Mouse (Mus musculus): ENCODE data around the gene Nop9.

DNA sequence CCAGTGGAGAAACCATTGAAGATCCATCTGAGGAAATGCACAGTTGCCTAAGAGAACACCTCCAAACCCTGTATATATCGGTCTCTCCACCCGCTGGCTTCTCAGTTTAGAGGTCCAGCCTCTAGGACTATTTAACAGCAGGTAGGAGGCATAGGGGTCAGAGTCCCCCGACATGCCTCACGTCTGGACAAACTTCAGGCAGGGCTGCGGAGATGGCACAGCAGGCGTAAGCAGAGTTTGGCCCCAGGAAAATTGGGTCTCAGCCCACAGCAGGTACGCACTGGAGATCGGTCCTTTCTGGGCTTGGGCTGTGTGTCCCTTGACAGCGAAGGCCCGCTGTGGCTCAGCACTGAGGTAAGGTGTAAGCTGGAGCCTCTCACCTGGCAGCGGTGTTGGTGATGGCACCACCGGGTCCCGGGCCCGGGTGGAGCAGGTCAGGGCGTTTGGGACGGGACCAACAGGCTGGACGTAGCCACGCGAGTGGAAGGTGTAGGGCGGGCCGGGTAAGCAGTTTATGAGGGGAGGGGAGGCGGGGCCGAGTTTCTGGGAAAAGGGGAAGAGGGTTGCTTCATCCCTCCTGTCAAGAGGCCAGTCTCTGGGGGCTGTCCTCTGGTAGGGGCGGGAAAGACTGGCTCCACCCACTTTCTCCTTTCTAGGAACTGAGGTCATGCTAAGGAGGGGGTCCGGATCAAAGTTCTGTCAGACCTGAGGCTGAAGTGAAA is 32.3 kb upstream of the Nop9 start:
- no peak for TF ChIP-seq CTCF (IDR thresholded peaks at IDR 0.05; ENCODE audit: low read depth)
- no peak for TF ChIP-seq EP300 (IDR thresholded peaks at IDR 0.05; ENCODE audit: low read depth)

All from liver, postnatal 0 days (tissue).